Mouse (Mus musculus) neural tube, embryonic 14.5 days (tissue): Measurements from ENCODE around the gene Cnga1. TPM values are rescaled to one million over a fixed set of nuclear protein-coding genes. Genes with fewer than 3 reads are reported as not detected.
A peak's percentile ranks its signal among the peaks of the same experiment; 100 is the strongest.

Source experiments
- ATAC-seq: fragments of 200-750 bp; cut with Nextera tagmentation; 2 replicates; pipeline ENCODE4 v1.8.0; 2017; ENCODE audit warnings: low read depth, mild to moderate bottlenecking, moderate TSS enrichment, moderate library complexity
- H3K27ac ChIP-seq: fragments of 300-500 bp; sonication (generic); 2 replicates; pipeline ENCODE4 v1.5.1; 2014; ENCODE audit warnings: low read depth, mild to moderate bottlenecking, control low read depth, low read length, moderate library complexity, mixed read lengths
- H3K27me3 ChIP-seq: fragments of 300-500 bp; sonication (generic); 2 replicates; pipeline ENCODE4 v1.6.1; 2014; ENCODE audit warnings: low read length; ENCODE audit not compliant: control insufficient read depth, insufficient read depth
- H3K36me3 ChIP-seq: fragments of 300-500 bp; sonication (generic); 2 replicates; pipeline ENCODE4 v1.6.1; 2014; ENCODE audit warnings: low read length, mixed read lengths; ENCODE audit not compliant: control insufficient read depth, insufficient read depth
- H3K4me1 ChIP-seq: fragments of 300-500 bp; sonication (generic); 2 replicates; pipeline ENCODE4 v1.6.1; 2014; ENCODE audit warnings: low read length; ENCODE audit not compliant: control insufficient read depth, insufficient read depth
- H3K4me2 ChIP-seq: fragments of 300-500 bp; sonication (generic); 2 replicates; pipeline ENCODE4 v1.6.1; 2014; ENCODE audit warnings: mild to moderate bottlenecking, low read depth, low read length, control low read depth
- H3K4me3 ChIP-seq: fragments of 300-500 bp; sonication (generic); 2 replicates; pipeline ENCODE4 v1.5.1; 2014; ENCODE audit warnings: low read depth, low read length, control low read depth, mixed read lengths
- H3K9ac ChIP-seq: fragments of 300-500 bp; sonication (generic); replicated peaks from 2 replicates; pipeline ENCODE4 v1.6.1; 2014; ENCODE audit warnings: low read depth, mild to moderate bottlenecking, control low read depth, low read length, mixed read lengths
- H3K9me3 ChIP-seq: fragments of 300-500 bp; sonication (generic); 2 replicates; pipeline ENCODE4 v1.6.1; 2016; ENCODE audit warnings: low read length; ENCODE audit not compliant: control insufficient read depth
- WGBS: fragments of 180-500 bp; shearing (Covaris S2); extraction: QIAGEN DNeasy Blood & Tissue Kit; methylation state at CpG from one replicate; pipeline ENCODE4 v1.1.7; 2014; 5-methylcytosine and 5-hydroxymethylcytosine counted together
- polyA plus RNA-seq: library from polyadenylated mRNA; unstranded; fragments of >200 nt; fragmentation: Nextera tagmentation; extraction: Ambion mirVana; gene quantifications from 2 replicates; pipeline ENCODE4 v1.2.1, GENCODE M21; 2014

Cnga1 gene
- polyA plus RNA-seq, 1 experiment from 2014 or later: not detected

DNA sequence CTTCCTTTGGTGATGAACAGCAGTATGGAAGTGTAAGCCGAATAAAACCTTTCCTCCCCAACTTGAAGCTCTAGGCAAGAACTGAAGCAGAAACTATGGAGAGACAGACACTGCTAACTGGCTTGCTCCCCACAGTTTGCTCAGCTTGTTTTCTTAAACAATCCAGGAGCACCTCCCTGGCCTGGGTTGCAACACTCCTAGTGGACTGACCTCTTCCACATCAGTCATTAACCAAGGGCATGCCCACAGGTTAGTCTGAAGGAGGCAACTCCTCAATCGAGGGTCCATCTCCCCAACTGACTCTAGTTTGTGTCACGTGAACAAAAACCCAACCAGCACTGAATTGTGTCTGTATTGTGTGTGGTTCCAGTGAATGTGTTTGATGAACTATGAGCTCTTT, 20.8 kb upstream of the Cnga1 start:
- no peaks in the 10 kb centered on the region for H3K27me3 ChIP-seq
- H3K4me3 ChIP-seq: no peak overlapping the region
- H3K27ac ChIP-seq: no peak overlapping the region
- no peak overlapping the region for H3K4me2 ChIP-seq
- H3K9me3 ChIP-seq: no peaks in the 10 kb centered on the region
- no peak overlapping the region for H3K9ac ChIP-seq
- no peak for ATAC-seq
- H3K4me1 ChIP-seq: no peaks in the 10 kb centered on the region
- no peaks in the 10 kb centered on the region for H3K36me3 ChIP-seq
- WGBS: 44% methylated on average over 3 of the region's 3 CpGs

DNA sequence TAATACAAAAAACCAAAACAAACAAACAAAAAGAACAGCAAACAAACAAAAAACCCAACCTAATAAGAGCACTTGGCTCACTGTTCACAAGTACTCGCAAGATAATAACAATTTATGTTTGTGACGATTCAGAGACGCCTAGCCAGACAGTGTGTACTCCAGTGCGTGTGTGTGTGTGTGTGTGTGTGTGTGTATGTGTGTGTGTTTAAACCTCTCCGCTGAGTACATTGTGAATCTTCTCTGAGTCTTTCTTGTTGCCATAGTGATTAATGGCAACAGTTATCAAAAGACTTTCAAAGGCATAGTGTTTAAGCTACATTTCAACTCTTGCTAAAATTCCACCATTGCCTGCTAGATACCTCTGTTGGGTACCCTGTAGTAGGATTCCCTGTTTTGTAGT, 20.1 kb upstream of the Cnga1 start:
- 66% methylated on average over 5 of the region's 5 CpGs for WGBS
- Histone ChIP-seq H3K27me3 (no peaks in the 10 kb centered on the region), H3K9me3 (no peaks in the 10 kb centered on the region), H3K36me3 (no peaks in the 10 kb centered on the region), H3K4me2 (no peak overlapping the region), H3K27ac (no peak overlapping the region), H3K4me1 (no peaks in the 10 kb centered on the region), H3K4me3 (no peak overlapping the region), H3K9ac (no peak overlapping the region)
- no peak for ATAC-seq

DNA sequence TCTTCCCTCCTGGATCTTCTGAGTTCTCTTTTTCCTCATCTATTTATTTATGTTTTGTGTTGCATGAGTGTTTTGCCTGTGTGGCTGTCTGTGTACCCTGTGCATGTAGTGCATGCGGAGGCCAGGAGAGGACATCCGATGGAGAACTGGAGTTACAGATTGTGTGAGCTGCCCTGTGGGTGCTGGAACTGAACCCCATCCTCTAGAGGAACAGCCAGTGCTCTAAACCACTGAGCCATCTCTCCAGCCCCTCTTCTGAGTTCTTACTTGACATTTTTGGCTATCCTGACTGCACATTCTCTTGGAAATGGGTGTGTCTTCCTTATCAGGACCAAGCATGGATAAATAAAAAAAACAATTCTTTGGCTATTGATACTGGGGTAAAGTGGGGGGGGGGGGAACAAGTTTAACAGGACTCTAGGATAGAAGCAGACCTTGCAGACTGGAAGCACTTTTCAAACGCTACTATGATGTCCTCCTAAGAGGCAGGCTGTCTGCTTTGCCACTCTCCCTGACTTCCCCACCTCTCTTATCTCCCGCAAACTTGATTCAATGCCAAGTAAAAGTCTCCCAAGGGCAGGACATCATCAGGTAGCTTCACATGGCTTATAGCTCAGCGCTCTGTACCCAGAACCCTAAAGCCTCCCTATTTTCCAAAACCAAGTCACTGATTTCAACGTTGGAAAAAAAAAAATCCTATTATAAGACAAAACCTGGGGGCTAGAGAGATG, 17.1 kb upstream of the Cnga1 start:
- no peak overlapping the region for H3K9ac ChIP-seq
- WGBS: 86% methylated on average over 6 of the region's 6 CpGs
- H3K27ac ChIP-seq: no peak overlapping the region
- no peaks in the 10 kb centered on the region for H3K36me3 ChIP-seq
- H3K4me1 ChIP-seq: no peaks in the 10 kb centered on the region
- ATAC-seq: no peak
- H3K27me3 ChIP-seq: no peaks in the 10 kb centered on the region
- H3K4me3 ChIP-seq: no peak overlapping the region
- H3K4me2 ChIP-seq: no peak overlapping the region
- H3K9me3 ChIP-seq: no peaks in the 10 kb centered on the region

DNA sequence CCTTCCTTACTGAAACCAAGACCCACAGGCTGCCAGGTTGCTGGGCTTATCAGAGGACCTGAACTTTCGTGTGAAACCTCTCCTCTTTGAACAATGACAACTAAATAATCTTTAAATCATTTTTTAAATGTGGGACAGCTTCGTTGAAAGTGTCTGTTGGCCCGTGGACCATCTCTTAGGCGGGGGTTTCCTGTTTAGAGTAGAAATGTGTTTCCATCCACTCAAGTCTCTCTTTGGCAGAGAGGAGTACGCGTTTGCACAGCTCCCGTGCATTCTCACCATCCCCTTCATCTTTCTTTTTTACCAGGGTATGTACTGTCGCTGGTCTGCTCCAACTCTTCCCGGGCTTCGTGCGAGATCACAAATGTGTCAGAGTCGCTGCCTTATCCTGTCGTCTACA, 14.3 kb upstream of the Cnga1 start:
- WGBS: 92% methylated on average over 13 of the region's 13 CpGs
- Histone ChIP-seq H3K9ac (no peak overlapping the region), H3K27ac (no peak overlapping the region), H3K36me3 (no peaks in the 10 kb centered on the region), H3K27me3 (no peaks in the 10 kb centered on the region), H3K4me1 (no peaks in the 10 kb centered on the region), H3K4me2 (no peak overlapping the region), H3K9me3 (no peaks in the 10 kb centered on the region), H3K4me3 (no peak overlapping the region)
- ATAC-seq: no peak

DNA sequence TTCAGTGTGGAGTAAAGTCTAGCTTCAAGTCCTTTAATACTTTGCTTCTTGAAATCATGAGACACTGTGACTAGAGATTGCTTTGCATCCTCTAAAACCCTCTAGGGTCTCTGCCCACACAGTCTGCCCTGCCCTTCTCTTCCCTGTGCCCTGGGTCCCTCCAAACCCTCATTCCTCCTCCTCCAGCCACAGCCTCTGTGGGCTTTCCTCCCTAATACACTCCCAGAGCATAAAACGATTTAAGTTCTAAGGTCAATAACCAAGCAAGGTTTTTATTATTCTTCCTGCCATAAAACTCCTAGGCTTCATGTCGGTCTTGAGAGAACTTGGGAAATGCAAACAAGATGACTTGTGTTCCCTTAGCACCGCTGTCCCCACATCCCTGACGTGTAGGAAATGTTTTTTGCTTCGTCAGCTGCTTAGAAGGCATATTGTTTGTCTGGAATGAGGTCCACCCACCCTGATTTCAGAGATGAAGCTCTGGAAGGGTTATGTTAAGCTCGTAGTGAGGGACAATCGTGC, 12.3 kb upstream of the Cnga1 start:
- no peak for ATAC-seq
- H3K27ac ChIP-seq: no peak overlapping the region

DNA sequence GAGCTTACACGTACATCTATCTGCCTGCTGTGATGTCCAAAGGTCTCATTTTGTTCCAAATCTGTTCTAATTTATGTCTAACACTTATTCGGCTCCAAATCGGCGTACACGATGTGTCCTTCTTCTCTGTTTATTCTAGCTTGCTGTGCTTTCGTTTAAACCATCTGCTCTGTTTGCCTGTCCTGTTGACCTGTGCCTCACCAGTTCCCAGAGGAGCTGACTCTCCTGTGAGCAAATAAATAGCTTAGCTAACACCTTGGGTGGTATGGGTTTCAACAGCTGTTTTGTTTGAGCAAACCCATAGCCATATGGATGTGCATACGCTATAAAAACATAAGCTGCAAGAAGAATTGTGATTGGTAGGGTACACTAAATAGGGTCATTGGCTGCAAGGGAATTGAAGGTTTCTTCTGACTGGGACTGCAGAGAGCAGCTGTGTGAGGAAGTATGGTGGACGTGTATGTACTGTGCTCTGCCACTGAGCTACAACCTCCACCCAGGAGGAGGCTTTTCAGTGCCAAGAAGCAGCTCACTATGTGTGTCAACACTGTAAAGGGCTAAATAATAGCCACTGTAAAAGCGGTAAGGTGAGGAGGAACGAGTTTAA, 9.1 kb upstream of the Cnga1 start:
- Histone ChIP-seq H3K9me3 (no peaks in the 10 kb centered on the region), H3K9ac (no peak overlapping the region), H3K36me3 (no peaks in the 10 kb centered on the region), H3K27me3 (no peaks in the 10 kb centered on the region), H3K4me2 (no peak overlapping the region), H3K27ac (no peak overlapping the region), H3K4me3 (no peak overlapping the region), H3K4me1 (no peaks in the 10 kb centered on the region)
- 63% methylated on average over 10 of the region's 10 CpGs for whole genome bisulfite sequencing
- ATAC-seq: no peak; the same call in 1 of the 2 replicates

More for the DNA sequence above, 12.3 kb upstream of the Cnga1 start:
- Histone ChIP-seq H3K4me2 (no peak overlapping the region), H3K9ac (no peak overlapping the region), H3K36me3 (no peaks in the 10 kb centered on the region), H3K4me3 (no peak overlapping the region), H3K4me1 (no peaks in the 10 kb centered on the region), H3K27me3 (no peaks in the 10 kb centered on the region), H3K9me3 (no peaks in the 10 kb centered on the region)
- WGBS: 22% methylated on average over 7 of the region's 7 CpGs

DNA sequence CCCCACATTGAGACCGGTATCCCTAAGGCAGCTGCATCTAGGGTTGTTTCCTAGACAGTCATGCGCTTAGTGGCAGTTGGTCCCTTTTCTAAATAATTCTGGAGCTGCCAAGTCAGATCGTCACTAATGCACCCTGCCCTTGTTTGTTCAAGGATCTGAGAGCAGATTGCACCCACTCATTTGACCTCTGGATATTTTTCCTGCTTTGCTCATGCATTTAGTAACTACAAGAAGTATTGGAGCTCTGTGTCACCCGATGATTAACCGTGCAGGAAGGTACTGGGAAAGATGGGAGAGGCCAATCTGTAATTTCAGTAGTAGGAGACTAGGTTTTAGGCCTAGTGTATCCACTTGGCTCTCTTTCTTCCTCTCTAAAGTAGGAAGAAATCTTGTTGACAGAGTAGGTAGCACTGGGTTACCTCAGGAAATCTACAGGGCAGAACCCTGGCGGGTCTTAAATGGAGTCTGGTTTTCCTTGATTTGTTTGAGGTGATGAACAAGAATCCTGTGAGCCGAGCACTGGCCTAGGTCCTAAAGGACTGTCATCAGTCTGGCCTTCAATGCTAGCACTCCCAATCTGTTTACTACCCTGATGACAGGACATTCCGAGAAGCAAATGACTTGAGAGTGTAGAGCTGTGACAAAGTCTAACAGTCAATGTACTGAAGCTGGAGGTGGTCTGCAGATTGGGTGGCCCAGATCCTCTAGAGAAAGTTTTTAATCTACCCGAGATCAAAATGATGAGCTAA, 5.1 kb upstream of the Cnga1 start:
- H3K4me1 ChIP-seq: no peaks in the 10 kb centered on the region
- 81% methylated on average over 9 of the region's 9 CpGs for WGBS
- no peaks in the 10 kb centered on the region for H3K9me3 ChIP-seq
- H3K36me3 ChIP-seq: no peaks in the 10 kb centered on the region
- no peak for ATAC-seq
- H3K4me3 ChIP-seq: no peak overlapping the region
- H3K27ac ChIP-seq: no peak overlapping the region
- H3K4me2 ChIP-seq: no peak overlapping the region
- peaks cover 6% of the 10 kb centered on the region; the same call in 1 of the 2 replicates for H3K27me3 ChIP-seq
- H3K9ac ChIP-seq: no peak overlapping the region

DNA sequence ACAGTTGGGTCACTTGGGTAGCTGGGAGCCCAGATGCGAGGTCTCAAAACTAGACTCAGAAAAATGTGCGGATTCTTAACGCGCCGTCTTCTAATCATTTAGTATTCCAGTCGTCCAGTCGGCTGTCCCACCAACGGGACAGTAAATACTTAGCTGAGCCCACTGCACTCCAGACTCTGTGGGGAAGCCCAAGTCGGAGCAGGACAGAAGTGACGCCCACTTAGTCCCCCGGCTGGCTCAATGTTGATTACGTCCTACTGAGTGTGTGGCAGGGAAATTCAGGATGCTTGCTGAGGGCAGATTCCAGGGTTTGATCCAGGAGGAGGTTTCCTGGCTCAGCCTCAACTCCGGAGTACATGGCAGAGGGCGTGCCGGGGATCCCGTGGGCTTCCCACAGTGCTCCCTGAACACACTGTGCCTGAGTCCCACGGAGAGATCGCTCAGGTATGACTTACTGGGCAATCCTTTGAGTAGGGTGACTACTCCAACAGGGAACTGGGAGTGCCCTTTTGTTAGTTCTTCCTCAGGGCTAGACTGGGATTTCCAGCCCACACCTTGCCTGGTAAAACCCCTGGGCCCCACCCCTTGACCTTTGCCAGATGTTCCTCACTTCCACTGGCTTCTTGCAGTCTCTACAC, 4.0 kb upstream of the Cnga1 start:
- peak; percentile 57; the same call in 1 of the 2 replicates for ATAC-seq
- no peak overlapping the region for H3K27ac ChIP-seq
- peaks cover 6% of the 10 kb centered on the region; the same call in 1 of the 2 replicates for H3K27me3 ChIP-seq
- WGBS: 9% methylated on average over 18 of the region's 18 CpGs
- H3K4me1 ChIP-seq: no peaks in the 10 kb centered on the region
- H3K9ac ChIP-seq: peak overlapping the region; percentile 44; the same call in 1 of the 2 replicates
- peak overlapping the region; percentile 95 for H3K4me2 ChIP-seq
- H3K9me3 ChIP-seq: no peaks in the 10 kb centered on the region
- no peaks in the 10 kb centered on the region for H3K36me3 ChIP-seq
- H3K4me3 ChIP-seq: peak overlapping the region; percentile 41
